Mouse (Mus musculus): Measurements from ENCODE around the gene Fndc1.

DNA sequence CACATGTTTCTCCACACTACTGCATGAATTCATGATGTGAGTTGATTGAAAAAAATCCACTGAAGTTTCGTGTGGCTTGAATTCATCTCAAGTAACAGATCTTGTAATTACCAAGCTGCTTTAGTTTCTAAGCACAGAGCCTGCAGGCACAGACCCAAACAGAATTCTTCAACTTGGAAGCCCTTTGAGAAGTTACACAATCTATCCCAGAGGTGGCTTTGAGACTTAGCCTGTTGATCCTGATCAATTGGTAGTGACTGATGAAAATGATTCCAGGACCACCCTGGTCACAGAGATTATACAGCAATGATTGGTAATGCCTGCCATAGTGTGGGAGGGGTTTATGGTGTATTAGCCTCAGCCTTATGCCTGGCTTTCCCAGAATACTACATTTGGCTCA is 108.2 kb downstream of the Fndc1 start:
- TF ChIP-seq CTCF (IDR thresholded peaks at IDR 0.05; ENCODE audit: borderline replicate concordance, insufficient read depth, low read length) (no peak), POLR2A (IDR thresholded peaks at IDR 0.05; ENCODE audit: low read depth, low read length) (no peak)

Data from embryonic fibroblast, embryonic 13.5 days (primary cell).